Mouse (Mus musculus) MEL-GATA-1-ER (cell line): ENCODE results near the gene 4933400A11Rik.

Experiments
- DNase-seq: peaks from one replicate; pipeline ENCODE4 v3.0.0-alpha.2; 2012; ENCODE audit warnings: low read depth; ENCODE audit errors: extremely low read depth

Gene 4933400A11Rik

DNA sequence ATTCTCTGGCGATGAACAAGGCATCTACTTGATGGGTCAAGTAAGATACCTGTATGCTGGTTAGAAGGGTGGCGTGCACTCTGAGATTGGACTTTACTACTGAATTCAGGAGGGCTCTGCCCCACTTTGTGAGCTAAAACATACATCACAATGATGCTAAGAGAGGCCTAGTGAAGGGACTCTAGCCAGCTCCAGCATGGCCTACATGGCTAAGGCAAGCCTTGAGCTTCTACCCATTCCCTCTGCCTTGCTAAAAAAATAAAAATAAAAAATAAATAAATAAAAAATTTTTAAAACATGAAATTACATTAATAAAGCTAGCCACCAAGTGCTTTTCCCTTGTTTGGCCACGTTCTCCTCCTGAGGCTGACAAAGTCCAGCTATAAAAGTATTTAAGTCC is at the start of gene 4933400A11Rik:
4933400A11Rik (minus strand) TSS at position 101 of the 400 bp plus-strand sequence.
- no peak for DNase-seq

DNA sequence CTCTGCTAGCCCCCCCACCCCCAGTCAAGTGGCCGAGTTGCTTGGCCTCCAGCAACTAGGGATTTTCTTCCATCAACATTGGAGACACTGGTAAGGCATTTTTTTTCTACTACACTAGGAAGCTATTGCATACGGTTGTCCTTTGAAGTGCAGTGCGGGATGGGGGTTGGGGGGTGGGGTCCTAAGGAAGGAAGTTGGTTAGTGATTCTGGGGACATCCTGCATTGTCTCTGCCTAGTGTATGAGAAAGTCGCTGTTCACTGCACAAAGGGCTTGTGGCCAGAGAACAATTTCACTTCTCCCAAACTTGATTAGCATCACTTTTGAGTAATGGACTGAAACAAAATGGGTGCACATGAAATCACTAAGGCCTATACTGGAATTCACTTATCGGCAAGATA is 48.7 kb upstream of the 4933400A11Rik start:
- DNase-seq: no peak

DNA sequence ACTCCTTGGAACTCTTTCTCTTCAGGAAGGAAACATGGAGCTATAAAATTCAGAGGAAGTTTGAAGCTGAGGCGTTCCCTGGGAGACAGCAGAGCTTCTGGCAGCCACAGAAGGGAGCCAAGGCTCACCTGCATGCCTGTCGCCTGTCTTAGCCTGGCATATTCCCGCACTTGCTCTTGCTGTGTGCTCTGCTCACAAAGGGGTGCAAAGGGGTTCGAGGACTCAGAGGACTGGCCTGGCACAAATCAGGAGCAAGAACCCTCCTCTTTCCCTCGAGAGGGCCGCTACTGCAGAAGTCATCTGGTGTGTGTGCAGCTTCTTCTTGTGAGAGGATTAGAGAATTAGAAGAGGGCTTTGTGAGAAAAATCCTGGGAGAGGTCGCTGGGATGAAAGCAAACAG is 48.3 kb upstream of the 4933400A11Rik start:
- DNase-seq: no peak

DNA sequence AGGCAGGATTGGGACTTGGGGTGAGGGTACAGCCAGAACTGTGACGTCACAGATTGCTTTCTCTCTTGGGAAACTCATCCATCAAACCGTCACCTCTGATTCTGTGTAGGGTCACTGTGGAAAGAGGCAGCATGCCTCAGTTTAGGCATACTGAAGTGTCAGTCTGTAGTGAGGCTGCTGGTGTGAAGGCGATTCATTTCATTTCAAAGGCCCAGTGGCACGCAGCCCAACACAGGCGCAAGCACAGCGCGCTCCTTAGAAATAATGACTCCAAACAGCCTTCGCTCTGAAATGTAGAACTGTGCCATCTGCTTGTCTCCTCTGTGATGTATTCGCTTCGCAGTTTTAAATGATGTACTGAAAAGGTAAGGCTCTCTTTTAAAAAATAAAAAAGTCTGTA is 47.5 kb upstream of the 4933400A11Rik start:
- no peak for DNase-seq

DNA sequence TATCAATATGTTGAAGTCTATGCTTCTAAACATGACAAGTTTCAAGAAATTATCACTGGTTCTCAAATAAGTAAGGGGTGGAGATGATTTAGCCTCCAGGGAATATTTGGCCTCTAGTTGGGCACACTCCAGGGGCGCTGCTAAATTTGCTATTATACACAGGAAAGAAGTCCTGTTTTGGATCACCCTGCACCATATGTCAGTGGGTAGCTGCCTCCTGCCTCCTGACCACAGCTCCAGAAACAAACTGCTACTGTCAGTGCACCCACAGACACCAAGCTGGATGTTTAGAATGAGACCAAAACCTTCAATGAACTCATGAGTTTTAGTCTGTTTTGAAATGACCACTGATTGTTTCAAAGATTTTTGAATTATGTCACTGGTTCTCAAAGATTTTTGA is 34.2 kb upstream of the 4933400A11Rik start:
- DNase-seq: no peak

DNA sequence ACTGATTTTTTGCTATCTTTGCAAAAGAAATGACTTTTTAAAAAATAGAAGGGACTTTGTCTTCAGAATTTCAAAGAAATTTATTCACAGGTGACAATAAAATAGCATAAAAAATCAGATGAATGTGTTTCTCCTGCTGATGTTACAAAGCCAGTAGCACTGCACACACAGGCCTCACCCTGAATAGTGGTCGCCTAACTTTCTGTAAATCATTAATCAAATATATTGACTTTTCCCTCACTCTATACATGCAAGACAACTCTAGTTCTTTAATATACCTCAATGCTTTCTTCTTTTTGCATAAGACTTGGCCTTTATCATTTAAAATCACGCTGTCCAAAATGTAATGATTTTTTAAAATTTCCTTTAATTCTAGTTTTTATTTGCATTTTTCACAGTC is 32.3 kb upstream of the 4933400A11Rik start:
- no peak for DNase-seq

DNA sequence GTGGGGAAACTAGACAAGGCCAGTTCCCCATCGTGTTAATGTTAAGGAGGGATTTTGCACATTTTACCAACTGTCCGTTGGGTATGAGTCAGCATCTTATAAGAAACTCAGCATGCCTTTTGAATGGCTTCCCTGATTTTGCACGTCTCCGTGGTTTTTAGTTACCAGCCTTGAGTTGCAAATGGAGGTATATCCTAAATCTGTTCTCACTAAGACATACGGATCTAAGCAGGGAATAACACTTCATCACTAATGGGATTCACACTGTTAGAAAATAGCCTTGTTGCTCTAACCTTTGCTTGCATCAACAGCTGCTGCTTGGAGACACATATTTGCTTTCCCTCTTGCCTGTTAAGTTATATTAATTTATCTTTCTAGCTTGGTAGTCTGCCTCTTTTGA is 31.9 kb upstream of the 4933400A11Rik start:
- no peak for DNase-seq

DNA sequence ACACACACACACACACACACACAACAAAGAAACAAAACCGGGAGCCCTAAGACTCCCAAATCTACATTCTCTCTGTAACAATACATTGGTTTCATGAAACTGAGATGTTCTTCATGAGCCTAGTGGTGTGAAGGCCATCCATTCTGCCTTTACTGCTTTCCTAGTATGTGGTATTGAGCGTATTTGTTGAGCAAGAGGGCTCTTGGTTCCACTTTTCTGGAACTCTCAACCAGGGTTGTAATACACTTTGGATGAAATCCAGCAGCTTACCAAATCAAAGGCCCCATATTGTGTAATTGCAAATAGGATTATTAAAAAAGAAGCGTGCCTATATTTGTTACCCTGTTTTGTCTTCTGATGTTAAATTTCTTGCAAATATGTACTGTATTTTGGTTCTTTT is 28.3 kb upstream of the 4933400A11Rik start:
- no peak for DNase-seq

DNA sequence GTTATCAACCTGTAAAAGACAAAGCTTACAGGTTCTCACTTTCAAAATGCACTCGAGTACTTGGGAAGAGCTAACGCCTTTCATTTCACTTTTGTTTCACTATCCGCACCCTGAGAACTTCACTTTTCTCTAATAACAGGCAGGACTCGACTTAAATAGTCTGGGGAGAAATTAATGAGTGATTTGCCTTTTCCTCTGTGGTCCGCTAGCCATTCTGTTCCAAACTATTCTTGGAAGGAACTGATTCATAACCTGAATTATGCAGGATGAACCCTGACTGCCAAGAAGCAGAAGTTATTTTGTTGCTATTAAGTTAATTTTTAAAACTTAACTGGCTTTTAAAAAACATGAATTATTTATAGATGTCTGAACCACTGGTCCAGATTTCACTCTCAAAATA is 26.4 kb upstream of the 4933400A11Rik start:
- no peak for DNase-seq

DNA sequence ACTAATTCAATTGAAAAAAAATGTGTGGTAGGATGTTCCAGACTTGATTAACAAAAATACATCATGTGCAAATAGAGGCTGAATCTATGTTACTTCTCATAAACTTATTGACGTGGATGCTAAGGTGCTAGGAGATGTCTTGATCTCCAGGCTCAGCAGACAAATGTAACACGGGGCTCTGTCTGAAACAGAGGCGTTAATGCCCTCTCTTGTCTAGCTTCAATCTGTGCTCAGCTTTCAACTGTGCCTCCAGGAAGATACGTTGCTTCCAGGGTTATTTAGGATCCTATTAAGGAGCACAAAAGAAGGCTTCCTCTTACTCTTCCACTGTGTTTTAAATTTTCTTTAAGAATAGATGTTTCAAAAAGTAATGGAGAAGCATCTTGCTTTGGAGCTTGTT is 20.8 kb upstream of the 4933400A11Rik start:
- DNase-seq: no peak

DNA sequence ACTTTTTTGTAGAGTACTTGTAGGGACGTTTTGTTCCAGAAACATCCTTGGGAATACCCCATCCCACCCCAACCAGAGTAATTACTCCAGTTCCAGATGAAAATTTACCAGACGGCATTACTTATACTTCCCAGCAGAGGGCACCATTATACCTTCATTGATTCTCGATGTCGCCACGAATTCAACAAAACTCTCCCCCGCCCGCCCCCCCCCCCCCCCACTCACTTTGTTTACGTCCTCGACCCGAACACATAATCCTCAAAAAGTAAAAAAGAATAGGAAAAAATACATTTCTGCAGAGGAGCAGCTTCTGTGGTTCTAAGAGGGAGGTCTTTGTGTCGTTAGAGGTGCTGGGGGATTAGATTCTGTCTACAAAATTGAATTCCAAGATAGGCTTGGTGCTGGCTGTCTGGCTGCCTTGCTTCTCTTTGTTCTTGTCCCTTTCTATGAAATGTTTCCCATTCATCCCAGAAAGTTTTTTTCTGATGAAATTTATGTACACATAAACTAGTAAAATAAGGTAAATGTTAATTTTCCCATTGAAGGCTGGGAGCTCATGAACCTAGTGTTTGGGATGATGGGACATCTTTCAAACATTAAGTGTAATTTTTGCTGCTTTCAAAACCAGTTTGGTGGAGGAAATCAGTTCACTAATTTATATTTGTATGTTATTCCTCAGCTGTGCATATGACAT is 19.7 kb upstream of the 4933400A11Rik start:
- no peak for DNase-seq

DNA sequence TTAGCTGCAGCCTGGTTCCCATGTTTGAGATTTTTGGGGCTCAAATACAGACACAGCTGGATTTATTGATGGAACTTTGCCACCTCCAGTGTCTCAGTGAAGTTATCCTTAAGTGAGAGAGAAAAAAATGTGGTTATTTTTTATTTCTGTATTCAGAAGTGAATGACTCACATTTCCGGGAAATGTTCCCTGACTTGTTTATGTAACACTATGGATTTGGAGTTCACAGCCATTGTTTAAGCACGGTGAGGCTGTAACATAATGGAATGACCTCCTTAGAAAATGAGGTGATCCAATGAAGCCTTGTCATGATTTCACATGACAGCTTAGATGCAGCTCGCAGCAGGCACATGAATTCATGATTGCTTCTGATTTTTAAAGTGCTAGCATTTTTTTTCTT is 17.7 kb upstream of the 4933400A11Rik start:
- DNase-seq: no peak

DNA sequence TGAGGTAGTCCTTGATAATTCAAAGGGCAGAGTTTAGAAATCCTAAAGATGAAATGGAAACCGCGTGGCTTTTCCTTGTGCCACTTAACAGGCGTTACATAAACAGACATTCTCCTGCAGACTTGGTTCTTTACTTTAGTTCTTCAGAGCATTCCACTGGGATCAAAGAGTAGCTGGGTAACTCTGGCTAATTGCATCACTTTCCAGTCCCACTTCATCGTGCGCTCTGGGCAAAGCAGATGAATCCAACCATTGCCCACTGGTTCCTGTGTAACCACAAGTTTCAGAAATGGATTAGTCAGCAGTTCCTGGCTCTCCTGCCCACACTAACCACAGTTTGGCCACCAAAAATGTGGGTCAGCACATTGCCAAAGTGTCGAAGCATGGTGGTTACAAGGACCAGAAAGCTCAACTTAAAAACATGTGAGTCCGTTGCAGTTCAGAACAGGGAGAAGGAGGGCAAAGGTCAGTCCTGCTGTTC is 15.4 kb upstream of the 4933400A11Rik start:
- DNase-seq: no peak

DNA sequence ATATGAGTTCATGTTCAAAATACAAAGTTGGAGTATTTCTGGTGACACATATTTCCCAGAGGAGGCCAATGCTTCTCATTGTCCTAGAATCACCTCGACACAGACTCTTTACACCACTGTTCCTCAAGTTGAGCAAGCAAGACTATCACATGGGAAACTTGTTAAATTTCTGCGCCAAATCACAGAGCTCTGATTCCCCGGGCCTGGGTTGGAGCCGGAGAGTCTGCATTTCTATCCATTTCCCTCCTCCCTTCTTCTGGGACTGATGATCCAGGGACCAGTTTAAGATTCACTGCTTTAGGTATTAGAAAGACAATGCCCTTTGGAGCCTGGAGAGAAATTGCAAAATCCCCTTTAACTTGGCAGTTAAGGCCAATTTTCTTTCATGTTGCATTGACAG is 15.0 kb upstream of the 4933400A11Rik start:
- DNase-seq: no peak

DNA sequence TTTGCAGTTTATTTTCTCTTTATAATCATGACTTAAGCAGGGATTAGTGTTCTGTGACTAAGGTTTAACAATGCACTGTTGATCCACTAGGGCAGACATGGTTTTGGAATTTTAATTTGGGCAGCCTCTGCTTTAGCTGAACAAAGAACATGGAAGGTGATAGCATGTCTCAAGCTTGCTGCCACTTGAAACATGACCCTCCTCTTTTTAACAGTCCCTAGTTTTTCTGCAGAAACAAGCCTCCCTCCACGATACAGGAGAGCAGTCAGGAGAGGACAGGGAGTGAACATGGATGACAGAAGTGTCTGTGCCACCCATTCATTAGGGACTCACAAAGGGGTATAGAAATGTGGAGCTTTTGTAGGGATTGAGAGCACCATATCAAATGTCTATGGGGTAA is 13.4 kb upstream of the 4933400A11Rik start:
- no peak for DNase-seq

DNA sequence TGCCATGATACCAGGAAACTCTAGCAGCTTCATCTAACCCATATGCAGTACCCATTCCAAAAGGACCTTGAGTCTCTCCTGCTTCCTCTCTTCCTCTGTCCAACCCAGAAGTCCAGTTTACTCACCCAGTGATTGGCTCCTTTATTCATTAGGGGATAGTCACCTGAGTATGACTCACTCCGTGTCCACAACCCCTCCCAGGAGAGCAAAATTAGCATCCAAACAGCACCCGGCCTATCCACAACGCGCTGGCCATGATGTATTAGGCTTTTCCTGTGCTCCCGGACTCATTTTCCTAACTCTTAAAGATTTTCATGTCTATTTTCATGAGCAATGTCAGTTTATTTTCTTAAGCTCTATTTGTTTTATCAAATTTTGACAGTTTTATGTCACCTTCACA is 10.3 kb upstream of the 4933400A11Rik start:
- no peak for DNase-seq

DNA sequence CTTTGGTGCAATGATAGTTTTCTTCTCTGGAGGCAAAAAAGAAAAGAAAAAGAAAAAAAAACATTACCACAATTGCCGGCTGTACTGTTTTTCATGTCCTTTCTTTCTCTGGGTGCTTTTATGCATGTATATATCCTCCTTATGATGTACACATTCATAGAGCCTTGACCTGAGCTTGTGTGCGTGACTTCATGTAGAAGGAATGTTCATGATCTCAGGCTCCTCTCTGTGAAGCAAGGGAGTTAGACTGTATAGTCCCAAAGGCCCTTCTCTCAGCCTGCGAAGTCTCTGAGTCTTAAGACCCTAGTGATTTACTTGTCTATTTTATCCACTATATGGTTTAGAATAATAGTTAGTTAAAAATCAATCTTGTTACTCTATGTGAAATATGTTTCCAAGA is 21.4 kb downstream of the 4933400A11Rik start:
- no peak for DNase-seq

DNA sequence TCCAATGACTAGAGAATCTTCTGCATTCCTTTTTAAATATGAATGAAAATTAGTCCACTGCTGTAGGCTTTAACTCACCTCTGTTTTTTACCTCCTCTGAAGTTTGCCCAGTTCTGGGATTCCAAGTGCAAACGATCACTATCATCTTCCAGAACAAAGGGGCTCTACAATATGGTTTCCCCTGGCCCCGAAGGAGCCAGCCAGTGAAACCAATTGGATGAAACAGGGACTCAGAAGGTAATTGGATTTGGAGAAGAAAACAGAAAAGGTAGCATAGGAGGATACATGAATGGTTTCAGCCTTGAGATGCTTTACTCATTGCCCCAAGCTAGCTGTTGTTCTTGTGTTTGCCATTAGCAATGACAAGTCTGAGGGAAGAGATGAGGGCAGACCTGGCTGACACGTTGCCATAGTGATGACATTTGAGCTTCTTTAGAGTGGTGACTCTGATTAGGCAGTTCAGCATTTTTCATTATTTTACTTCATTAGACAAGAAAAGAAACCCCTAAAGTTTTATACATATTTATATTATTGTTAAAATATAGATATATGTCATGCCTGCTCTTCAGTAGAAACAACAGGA is 44.0 kb downstream of the 4933400A11Rik start:
- no peak for DNase-seq
